Mouse (Mus musculus): ENCODE measurements around the gene Cmtm5.
"Not testable (repeated sequence)": the region's sequence is repeated elsewhere in the genome, so short reads cannot be mapped to it uniquely, and the experiment has no call there.

The Cmtm5 gene

DNA sequence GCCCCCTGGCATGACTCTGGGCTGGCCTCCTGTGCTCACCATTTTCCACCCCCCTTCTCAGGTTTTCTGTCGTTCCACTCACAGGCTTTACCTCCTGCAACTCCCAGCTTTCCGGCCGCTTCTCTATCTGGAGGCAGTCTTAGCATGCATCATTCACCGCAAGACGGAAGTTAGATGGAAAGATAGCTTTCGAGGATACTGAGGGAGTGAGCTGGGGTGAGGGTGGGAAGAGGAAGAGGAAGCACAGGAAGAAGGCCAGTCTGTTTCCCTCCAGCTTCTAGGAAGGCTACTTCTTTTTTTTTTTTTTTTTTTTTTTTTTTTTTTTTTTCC is 735 bp downstream of the Cmtm5 start:
- no peak for DNase-seq

DNA sequence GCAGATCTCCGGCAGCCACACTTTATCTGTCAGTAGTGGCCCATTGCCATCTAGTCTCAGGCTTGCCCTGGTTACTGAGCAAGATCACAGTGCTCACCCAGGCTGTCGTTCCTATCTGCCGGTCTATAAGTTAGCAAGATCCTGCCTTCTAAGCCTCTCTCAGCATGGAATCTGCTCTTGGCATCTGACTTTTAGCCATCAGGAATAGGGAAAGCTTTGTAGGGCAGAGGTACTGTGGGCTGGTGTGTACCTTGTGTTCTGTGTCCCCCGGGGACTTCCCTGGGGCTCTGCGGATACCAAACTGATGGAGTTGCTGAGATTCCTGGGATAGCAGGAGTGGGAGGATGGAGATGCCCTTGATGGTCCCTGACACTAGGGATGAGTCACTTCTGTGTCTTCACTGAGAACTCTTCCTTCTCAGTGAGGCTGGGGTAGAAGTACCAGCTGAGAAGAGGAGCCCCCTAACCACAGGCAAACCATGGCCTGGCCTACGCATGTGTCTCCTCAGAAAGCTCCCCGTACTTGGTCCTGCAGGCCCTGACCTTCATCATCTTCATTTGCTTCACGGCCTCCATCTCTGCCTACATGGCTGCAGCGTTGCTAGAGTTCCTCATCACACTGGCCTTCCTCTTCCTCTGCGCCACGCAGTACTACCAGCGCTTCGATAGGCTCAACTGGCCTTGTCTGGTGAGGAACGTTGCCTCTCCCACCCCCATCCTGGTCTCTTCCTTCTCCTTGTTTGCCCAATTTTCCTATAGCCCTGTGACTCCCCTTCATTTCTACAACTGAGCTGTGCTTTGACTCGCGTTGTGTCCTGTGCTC is 1.5 kb downstream of the Cmtm5 start:
- DNase-seq: no peak

DNA sequence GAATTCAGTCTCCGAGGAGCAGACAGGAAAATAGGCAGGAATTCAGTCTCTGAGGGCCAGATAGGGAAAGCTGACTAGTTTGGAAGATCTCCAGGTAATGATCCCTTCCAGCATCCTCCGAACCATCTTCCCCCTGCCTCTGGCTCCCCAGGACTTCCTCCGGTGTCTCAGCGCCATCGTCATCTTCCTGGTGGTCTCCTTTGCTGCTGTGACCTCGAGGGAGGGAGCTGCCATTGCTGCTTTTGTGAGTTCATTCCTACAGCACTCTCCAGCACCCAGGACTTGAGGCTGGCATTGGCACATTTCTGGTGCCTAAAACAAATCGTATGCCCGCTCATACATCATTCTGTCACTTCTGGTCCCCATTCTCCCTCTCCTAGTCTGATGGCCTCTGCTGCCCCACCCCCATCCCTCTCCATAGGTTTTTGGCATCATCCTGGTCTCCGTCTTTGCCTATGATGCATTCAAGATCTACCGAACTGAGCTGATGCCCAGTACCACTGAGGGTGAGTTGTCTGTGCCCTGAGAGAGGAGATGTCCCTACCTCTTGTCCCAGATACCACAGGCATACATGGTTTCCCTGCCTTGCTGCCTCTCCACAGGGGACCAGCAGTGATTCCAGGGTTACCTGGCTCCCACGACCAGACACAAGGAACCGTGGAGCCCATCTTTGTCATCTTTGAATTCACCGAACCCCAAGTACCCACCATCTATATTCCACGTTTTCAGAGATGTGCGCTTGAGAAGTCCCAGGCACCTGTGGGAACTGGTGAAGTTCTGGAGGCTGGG is 2.6 kb downstream of the Cmtm5 start:
- no peak for DNase-seq

DNA sequence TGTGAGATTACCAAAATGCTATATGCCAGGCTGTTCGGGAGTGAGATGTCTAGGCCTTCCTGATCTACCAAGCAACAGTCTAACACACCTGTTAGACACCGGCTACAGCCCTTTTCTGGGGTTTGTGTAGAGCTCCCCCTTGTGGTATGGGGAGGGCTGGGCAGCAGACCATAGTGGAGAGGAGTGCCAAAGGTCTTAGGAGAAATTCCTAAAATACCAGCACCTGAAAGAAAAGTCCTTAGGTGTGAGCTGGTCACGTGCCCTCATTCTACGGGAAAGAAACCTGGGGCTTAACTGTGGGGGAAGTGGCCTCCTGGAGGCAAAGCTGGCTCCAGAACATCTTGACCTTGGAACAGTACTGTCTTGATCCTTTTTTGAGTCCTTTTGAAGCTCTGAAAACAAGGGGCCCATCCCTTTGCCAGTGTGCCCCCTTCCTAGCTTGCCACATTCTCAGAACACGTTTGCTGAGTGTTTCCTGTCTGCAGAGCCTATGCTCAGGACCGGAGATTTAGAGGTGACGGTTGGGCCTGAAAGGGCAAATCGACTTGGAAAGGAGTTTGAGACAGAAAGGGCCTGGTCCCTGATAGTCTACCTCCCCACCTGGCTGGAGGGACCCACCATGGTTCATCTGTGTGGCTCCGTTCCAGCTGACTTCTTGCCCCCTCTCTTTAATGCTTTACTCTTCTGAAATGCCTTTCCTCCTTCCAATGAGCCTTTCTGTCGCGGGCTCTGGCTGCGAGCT is 3.5 kb downstream of the Cmtm5 start:
- DNase-seq: peak; percentile 72

DNA sequence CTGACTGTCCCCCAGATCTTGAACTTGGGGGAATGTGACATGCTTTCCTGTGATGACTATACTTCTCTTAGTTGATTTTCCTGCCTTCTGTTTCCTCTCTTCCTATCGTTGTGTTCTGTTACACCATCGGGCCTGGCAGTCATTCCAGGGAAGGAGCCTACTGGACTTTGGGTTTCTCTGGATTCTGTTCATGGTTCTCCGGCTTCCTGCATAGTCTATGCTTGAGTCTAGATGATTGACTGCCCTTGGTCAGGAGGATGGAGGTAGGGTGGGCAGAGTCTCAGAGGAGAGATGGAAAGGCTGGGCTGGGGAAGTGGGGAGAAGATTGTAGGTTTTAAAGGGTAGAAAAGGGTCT is 4.1 kb downstream of the Cmtm5 start:
- DNase-seq: no peak

DNA sequence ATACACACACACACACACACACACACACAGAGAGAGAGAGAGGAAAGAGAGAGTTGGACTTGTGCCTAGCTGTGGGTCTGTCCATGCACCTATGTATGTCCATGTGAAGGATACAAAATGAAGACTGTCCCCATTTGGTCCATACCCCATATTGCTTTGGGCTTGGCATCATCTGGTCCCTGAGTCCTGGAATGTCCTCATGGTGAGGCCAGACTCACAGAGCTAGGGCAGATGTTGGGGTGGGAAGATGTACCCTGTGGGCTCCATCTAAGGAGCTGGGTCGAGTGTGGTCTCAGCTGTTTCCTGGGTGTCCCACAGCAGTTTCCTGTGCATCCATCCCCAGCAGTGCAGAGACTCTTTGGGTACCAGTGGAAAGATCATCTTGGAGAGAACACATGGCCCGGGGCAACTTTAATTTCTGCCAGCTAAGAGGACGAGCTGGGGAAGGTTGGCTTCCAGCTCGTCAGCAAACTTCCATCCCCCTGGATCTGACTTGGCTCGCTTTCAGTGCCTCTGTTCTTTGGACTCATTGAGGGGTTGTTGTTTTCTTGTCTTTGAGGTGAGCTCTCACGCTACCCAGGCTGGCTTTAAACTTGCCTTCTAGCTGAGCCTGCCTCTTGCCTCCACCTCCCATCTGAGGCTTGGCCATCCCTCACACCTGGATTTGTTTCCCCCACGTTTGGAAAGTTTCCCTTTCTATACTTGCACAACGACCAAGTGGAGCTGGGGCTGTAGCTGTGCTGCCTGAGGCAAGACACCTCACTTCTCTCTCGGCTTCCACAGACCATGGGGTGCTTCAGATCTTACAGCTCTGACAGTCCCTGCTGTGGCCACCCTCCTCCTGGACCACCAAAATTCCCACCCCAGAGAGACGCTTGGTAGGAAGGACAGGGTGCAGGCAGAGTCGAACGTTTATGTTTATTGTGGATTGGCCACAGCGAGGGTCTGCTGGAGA is 5.2 kb downstream of the Cmtm5 start:
- DNase-seq: no peak

DNA sequence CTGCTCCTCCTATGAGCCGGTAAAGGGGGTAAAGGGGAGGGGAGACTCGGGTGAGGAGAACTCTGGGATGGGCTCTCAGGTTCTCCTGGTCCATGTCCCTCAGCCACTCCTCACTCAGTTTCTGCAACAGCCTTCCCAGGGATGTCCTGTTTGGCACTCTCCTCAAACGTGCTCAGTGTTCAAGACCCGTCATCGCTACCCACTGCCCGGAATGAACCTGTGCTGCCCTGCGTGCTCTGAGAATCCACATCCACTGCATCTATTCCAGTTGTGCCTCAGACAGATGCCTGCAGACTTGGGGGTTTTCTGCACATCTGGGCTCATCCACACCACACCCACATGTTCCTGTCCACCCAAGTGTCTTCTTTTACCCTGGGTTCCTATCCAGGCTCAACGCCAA is 6.4 kb downstream of the Cmtm5 start:
- DNase-seq: no peak

DNA sequence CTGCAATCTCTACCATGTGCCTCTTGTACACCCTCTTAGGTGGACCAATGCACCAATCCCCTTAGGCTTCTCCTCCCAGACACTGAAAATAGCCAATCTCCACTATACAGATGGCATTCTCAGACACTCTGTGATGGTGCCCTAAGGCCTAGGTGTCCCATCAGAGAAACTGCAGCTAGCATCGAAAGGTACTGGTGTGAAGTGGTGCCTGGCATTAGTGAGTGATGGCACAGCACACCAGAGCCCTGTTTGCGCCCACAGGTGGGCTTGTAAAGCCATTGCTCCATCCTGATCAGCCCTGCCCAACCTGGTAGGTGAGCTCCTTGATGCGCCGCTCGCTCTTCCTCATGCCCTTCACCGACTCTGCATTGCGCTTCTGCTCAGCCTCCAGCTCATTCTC is 7.9 kb downstream of the Cmtm5 start:
- DNase-seq: no peak

DNA sequence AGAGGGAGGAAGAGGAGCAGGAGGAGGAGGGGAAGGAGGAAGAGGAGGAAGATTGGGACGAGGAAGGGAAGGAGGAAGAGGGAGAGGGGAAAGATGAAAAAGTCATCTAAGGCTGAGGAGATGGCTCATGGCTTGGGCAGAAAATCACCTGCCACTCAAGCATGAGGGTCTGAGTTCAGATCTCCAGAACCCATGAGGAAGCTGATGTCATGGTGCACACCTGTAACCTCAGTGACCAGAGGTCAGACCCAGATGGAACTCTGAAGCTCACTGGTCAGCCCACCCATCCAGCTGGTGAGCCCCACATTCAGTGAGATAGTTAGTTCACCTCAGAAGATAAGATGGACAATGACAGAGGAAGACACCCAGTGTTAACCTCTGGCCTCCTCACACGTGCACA is 8.9 kb downstream of the Cmtm5 start:
- no peak for DNase-seq

DNA sequence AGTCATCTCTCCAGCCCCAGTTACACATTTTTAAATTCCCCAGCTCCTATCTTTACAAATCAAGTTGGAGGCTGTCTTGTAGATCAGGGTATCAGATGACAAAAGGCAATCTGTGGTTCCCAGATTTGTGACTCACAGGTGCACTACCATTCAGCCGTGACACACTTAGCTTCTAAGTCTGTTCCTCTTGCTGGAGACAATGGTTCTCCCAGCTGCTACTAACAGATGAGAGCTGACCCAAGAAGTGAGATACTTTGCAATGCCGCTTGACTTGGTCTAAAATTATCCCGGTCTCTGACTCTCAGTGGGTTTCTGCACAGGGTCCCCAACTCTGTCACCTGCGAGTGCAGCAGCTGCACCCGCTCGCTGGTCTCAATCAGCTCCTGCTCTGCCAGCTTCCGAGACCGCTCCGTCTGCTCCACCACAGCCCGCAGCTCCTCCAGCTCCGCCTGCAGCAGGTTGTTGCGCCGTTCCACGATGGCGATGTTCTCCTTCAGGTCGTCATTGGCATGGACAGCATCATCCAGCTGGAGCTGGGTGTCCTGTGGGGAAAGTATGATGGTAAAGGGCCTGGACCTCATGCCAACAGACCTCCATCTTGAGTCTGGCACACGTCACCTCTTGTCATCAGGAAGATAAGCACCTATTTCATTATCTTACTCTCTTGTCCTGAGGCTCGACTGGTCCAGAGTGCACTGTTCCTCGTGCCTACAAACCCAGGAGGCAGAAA is 10.1 kb downstream of the Cmtm5 start:
- DNase-seq: no peak

DNA sequence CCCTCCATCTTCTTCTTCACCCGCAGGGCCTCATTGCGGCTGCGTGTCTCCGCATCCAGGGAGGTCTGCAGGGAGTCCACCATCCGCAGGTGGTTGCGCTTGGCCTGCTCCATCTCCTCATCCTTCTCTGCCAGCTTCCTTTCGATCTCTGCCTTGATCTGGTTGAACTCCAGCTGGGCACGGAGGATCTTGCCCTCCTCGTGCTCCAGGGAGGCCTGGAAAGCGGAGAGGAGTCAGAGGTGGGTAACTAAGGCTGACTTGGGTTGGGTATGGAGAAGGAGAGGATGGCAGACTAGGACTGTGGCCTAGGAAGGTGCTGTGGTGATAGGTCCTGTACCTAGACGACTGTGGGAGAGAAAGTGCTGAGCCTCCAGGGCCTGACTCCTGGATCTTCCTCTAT is 10.9 kb downstream of the Cmtm5 start:
- DNase-seq: not testable (repeated sequence)

DNA sequence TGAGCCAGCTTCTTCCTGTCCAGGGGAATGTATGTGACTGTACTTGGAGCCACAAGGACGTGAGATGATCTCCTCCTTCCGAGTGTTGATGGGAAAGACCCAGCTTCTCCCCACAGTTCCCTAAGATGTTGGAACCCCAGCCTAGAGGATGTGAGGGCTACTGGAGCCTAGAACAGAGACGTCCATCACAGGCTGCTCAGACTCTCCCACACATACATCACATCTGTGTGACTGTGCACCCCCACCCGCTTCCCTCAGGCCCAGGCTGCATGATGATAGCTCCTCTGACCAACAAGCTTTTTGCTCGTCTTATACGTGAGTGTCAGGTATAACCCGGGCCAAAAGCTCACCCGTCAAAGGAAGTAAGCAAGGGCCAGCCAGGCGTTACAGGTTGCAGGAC is 12.7 kb downstream of the Cmtm5 start:
- no peak for DNase-seq

DNA sequence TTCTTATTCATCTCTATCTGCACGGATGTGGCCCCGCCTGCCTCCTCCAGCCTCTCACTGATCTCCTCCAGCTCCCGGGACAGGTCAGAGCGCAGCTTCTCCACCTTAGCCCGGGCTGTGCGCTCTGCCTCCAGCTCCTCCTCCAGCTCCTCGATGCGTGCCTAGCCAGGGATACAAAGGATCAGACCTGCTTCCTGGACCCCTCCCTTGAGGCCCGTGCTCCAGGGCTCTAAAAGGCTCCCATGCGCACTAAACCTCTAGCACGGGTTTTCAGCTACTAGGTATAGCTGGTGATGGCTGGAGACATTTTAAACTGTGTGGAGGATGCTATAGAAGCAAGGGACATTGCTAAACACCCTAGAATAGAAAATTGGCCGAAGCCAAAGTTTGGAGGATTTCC is 14.4 kb downstream of the Cmtm5 start:
- DNase-seq: no peak

DNA sequence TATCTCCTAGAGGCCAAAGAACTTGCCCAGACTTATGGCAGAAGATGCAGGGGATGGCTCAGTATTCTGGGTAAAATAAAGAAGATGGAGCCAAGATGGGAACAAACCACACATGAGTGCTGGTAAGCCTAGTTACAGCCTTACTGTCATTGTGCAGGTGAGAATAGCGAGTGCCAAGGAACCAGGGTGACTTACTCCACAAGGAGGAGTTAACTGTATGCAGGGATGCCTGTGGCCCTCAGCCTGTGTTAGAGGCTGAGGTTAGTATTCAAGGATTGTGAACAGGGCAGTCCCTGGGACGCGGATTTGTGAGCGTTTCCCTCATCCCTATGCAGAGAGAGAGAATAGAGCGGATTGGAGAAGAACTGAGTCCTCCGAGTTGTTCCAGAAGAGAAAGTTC is 15.5 kb downstream of the Cmtm5 start:
- DNase-seq: no peak

DNA sequence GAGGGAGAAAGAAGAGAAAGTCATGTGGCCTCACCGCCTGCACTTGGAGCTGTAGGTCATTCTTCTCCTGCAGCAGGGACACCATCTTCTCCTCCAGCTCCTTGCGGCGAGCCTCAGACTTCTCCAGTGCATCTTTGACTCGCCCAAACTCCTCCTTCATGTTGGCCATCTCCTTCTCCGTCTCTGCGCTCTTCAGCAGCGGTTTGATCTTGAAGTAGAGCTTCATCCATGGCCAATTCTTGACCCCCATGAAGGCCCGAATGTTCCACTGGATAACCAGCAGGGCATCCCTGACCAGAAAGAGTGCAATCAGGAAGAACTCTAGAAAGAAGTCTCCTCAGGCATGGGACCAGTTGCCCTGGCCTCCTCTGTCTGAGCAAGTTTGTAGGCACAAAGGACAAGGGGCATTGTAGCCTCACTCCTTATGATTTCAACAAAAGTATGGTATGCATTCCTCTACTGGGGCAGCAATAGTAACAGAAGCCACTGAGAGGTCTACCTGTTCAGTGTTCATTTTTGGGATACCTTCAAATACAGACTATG is 17.7 kb downstream of the Cmtm5 start:
- no peak for DNase-seq

DNA sequence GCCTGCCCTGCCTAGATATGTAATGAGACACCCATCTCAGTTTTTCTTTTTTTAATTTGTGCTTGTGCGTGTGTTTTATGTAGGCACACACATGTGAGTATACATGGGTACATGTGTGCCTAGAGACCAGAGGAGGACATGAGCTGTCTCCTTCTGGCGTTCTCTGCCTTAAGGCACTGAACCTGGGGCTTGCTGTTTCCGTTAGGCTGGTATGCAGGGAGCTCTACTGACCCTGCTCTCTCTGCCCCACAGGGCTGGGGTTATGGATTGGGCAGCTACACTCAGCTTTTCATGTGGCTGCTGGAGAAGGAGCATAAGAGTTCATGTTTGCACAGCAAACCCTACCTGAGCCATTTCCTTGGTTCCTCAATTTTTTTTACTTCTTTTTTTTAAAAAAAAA is 18.4 kb downstream of the Cmtm5 start:
- DNase-seq: no peak

DNA sequence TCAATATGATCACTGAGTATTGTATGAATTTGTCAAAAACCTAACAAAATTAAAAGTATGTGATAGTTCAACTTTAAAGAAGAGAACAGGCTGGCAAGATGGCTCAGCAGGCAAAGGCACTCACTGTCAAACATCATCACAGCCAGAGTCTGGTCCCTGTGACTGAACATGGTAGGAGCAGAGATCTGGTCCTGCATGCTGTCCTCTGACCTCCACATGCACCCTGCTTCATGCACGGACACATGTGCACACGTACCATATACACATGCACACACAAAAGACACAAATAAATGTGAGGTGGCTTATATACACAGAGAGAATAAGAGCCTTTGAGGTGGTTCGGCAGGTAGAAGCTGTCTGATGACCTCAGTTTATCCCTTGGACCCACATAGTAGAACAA is 19.4 kb downstream of the Cmtm5 start:
- no peak for DNase-seq

DNA sequence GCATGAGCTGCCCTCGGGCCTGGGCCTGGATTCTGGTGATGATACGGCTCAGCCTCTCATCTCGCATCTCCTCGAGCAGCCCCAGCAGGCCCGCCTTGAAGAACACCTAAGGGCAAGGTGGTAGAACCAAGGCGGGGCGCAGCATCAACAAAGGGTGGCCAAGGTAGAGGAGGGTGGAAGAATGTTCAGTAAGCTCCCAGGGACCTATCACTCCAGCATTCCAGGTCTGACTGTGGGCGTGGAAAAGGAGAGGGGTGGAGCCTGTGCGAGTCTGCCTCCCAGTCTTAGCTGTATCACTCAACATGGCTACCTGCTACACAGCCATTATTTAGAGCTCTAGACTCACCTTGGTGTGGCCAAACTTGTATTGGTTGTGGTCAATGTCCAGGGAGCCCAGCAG is 20.5 kb downstream of the Cmtm5 start:
- DNase-seq: no peak

DNA sequence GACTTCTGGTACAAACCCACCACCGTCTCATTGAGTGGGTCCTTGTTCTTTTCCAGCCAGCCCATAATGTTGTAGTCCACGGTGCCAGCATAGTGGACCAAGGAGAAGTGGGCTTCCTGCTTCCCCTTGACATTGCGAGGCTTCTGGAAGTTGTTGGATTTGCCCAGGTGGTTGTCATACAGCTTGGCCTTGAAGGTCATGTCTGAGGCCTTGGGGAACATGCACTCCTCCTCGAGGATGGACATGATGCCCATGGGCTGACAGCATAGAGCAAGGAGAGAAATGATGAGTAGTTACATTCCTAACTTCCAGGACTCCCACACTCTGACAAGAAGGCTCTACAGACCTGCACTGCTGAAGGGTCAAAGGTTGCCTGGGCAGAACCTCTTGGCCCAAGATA is 22.4 kb downstream of the Cmtm5 start:
- no peak for DNase-seq

DNA sequence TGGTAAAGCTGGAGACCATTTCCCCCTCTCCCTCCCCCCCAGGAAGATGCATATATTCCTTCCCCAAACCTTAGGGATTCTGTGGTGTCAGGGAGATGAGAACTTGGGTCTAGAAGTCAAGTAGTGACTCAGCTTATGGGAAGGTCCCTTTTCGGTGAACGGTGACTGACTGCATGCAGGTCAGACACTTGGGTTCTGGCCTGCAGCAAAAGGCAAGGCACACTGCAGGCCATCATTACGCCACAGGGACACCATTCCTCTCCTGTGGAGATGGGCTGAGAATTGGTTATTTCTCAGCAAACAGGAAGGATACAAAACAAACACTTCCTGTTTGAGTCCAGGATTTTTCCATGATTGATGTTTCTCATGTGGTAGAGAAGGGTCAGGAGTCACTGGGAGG is 23.1 kb downstream of the Cmtm5 start:
- no peak for DNase-seq

DNA sequence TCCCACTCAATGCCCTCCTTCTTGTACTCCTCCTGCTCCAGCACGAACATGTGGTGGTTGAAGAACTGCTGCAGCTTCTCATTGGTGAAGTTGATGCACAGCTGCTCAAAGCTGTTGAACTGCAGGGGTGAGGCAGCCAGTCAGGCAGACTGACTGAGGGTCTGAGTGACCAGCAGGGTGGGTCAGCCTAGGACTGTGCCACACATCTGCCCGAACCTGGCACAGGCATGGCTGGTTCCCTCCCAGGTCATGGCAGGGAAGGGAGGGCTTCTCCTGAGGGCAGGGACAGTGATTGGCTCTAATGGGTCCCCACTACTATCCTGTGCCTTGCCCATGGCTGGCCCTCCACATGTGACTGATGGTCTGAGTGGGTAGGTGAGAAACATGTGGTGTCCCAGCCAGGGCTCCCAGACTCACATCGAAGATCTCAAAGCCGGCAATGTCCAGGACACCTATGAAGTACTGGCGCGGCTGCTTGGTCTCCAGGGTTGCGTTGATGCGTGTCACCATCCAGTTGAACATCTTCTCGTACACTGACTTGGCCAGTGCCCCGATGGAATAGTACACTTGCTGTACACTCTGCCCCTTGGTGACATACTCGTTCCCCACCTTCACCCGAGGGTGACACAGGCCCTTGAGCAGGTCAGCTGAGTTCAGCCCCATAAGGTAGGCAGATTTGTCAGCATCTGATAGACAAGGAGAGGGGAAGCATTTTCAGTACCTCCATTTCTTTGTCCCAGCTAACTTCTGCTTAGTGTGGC is 24.0 kb downstream of the Cmtm5 start:
- not testable (repeated sequence) for DNase-seq

Measured in retina, postnatal 1 day (tissue).